Comparison of ENCODE assay signal across 15 mouse cellular contexts in the genomic region with DNA sequence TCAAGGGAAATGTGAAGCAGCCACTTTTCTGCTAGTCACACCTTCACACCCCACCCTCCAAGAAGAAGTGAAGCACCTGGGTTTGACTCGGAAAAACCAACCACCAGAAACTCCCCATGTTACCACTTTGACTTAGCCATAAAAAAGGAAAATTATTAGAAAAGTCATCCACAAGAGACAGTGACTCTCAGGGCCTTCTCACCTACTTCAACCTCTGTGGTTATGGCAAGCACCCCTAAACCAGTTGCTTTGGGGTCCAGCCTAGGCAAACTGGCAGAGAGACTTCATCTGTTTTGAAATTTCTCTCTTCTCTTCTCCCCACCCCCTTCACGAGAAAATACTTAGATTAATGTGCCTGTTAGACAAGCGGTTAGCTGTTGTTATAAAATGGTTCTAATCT.
"Had no signal": no experiment of that assay in that cellular context is flagged by ENCODE, and none has a peak within 500 bp of the region (broad histone marks: within the 10 kb centered on the region; RNA-seq: fewer than 3 reads in every experiment).

No protein-coding gene starts in this region.

- H3K9me3 ChIP-seq: neural tube, embryonic 15.5 days; stomach, embryonic 15.5 days had no signal

- DNase-seq: retina, postnatal 1 day; right cerebral cortex, adult 18-20 months; right cerebral cortex, postnatal 14 days; right cerebral cortex, postnatal 25 days; right cerebral cortex, postnatal 4 days; spleen, adult 18-20 months; thymus, adult 18-20 months; thymus, adult 2 months; thymus, postnatal 14 days; thymus, postnatal 25 days; thymus, postnatal 36 days; thymus, postnatal 4 days had no signal

- H3K36me3 ChIP-seq: neural tube, embryonic 15.5 days; stomach, embryonic 15.5 days had no signal

- H3K27ac ChIP-seq: neural tube, embryonic 15.5 days; stomach, embryonic 15.5 days; stomach, postnatal 0 days had no signal

- H3K4me2 ChIP-seq: neural tube, embryonic 15.5 days; stomach, embryonic 15.5 days had no signal

- H3K9ac ChIP-seq: neural tube, embryonic 15.5 days; stomach, embryonic 15.5 days had no signal

- H3K4me3 ChIP-seq: neural tube, embryonic 15.5 days; stomach, embryonic 15.5 days had no signal
